Mouse (Mus musculus) ES-E14 (cell line): ENCODE measurements around the gene Lmod3.

ENCODE experiments used
- HCFC1 ChIP-seq: IDR thresholded peaks from 2 replicates; pipeline ENCODE4 v1.6.1; 2012; ENCODE audit warnings: low read length, inconsistent platforms, borderline replicate concordance; ENCODE audit not compliant: insufficient read depth
- MAFK ChIP-seq: IDR thresholded peaks from 2 replicates; pipeline ENCODE4 v1.6.1; 2014; ENCODE audit warnings: mild to moderate bottlenecking, low read depth, low read length, inconsistent platforms; ENCODE audit not compliant: insufficient read depth
- ZC3H11A ChIP-seq: IDR thresholded peaks from 2 replicates; pipeline ENCODE4 v1.6.1; 2012; ENCODE audit warnings: low read depth, mild to moderate bottlenecking, inconsistent platforms, low read length, borderline replicate concordance
- ZNF384 ChIP-seq: IDR thresholded peaks from 2 replicates; pipeline ENCODE4 v1.6.1; 2012; ENCODE audit warnings: low read depth, low read length, inconsistent platforms

GRCm38 (mm10) chr6:97290687-97291086, 38.1 kb upstream of the Lmod3 start:
- TF ChIP-seq ZC3H11A (no peak), MAFK (no peak), ZNF384 (no peak), HCFC1 (no peak)
